Mouse (Mus musculus): ENCODE results near the gene Psg16.

DNA sequence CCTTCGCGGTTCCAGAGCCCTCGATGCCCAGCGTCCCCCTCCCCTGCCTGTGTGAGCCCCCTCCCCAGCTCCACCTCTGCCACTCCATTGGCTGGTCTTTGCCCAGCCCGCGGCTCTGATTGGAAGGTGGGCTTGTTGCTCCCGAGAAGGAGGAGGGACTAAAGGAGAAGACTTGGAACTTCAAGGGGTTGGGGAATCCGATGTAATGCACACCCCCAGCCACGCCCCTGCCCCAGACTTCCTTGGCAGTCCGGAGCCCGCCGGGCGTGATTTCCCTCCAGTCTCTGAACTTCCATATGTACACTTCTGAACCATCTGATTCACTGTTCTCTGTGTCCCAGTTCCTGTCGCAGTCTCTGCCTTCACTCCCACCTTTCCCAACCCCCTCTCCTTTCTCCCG, 11.5 kb upstream of the Psg16 start, which contains the start of gene Hif3a:
- no peak for TF ChIP-seq CTCF (IDR thresholded peaks at IDR 0.05; ENCODE audit: control insufficient read depth, insufficient read depth, insufficient read length)
- no peak for TF ChIP-seq MAX (IDR thresholded peaks at IDR 0.05)
- TF ChIP-seq USF1 (IDR thresholded peaks at IDR 0.05; ENCODE audit: low read depth) = no peak
- no peak for TF ChIP-seq MYOD1 (IDR thresholded peaks at IDR 0.05; ENCODE audit: control insufficient read depth, insufficient read length, low read depth)
- TF ChIP-seq CEBPB (IDR thresholded peaks at IDR 0.05; ENCODE audit: low read depth) = no peak
- no peak for TF ChIP-seq MYOG (IDR thresholded peaks at IDR 0.05; ENCODE audit: control insufficient read depth, extremely low read depth, insufficient read length)
